Mouse (Mus musculus) G1E (cell line): ENCODE data around the gene Mrpl23.

Source experiments
- CTCF ChIP-seq: IDR thresholded peaks from 2 replicates; pipeline ENCODE4 v1.5.1; 2012; ENCODE audit warnings: low read depth, low read length, inconsistent platforms, mixed read lengths
- GATA1 ChIP-seq: IDR thresholded peaks from 2 replicates; pipeline ENCODE4 v1.6.1; 2012; ENCODE audit warnings: borderline replicate concordance, low read length, inconsistent platforms, mixed read lengths
- POLR2AphosphoS5 ChIP-seq: IDR thresholded peaks from 2 replicates; pipeline ENCODE4 v1.6.1; 2012; ENCODE audit warnings: low read depth, low read length, inconsistent platforms; ENCODE audit not compliant: insufficient replicate concordance
- TAL1 ChIP-seq: conservative IDR thresholded peaks from 2 replicates; pipeline ENCODE4 v1.6.1; 2012; ENCODE audit warnings: low read depth, low read length, inconsistent platforms, mixed read lengths

GRCm38 (mm10) chr7:142507453-142507852 is 25.0 kb upstream of the Mrpl23 start:
- TF ChIP-seq GATA1, result no peak
- no peak for TF ChIP-seq CTCF
- no peak for TF ChIP-seq TAL1
- TF ChIP-seq POLR2AphosphoS5, result no peak
